Mouse (Mus musculus) hindlimb bud, embryonic 11.5 days (tissue): ENCODE measurements around the gene Esp22.
"Not testable (repeated sequence)": the region's sequence is repeated elsewhere in the genome, so short reads cannot be mapped to it uniquely, and the experiment has no call there.

Experiments
- DNase-seq: peaks from one replicate; pipeline ENCODE4 v3.0.0-alpha.2; 2012; ENCODE audit warnings: low read depth, low spot score; ENCODE audit errors: extremely low spot score

Esp22 gene

GRCm38 (mm10) chr17:39095034-39095433, at the start of gene Esp22:
TSS of gene Esp22 (plus strand) at chr17:39095334.
- no peak for DNase-seq

GRCm38 (mm10) chr17:39063641-39064040, 31.5 kb upstream of the Esp22 start:
- DNase-seq, result no peak

GRCm38 (mm10) chr17:39076937-39077336, 18.2 kb upstream of the Esp22 start, which contains the start of gene Esp23:
TSS of gene Esp23 (minus strand) at chr17:39077037.
- DNase-seq, result no peak

GRCm38 (mm10) chr17:39107126-39107525, 12.0 kb downstream of the Esp22 start:
- not testable (repeated sequence) for DNase-seq

- DNase-seq, result not testable (repeated sequence)
Measured at GRCm38 (mm10) chr17:39129156-39129555, 34.0 kb downstream of the Esp22 start.
